Mouse (Mus musculus) liver, postnatal 0 days (tissue): Measurements from ENCODE around the gene Arhgdia.

Experiments
- CTCF ChIP-seq: sonication (generic); IDR thresholded peaks from 2 replicates; pipeline ENCODE4 v1.5.1; 2016; ENCODE audit warnings: antibody characterized with exemption, low read depth
- EP300 ChIP-seq: IDR thresholded peaks from 2 replicates; pipeline ENCODE4 v1.6.1; 2016; ENCODE audit warnings: antibody characterized with exemption, low read depth, mild to moderate bottlenecking

GRCm38 (mm10) chr11:120624680-120625111, 43.3 kb upstream of the Arhgdia start:
- TF ChIP-seq CTCF (no peak), EP300 (no peak)
